Mouse (Mus musculus) lung, embryonic 15.5 days (tissue): Measurements from ENCODE around the gene Fbxl14. TPM values are rescaled to one million over a fixed set of nuclear protein-coding genes. Genes with fewer than 3 reads are reported as not detected.

ENCODE experiments used
- ATAC-seq: fragments of 200-750 bp; cut with Nextera tagmentation; 2 replicates; pipeline ENCODE4 v1.8.0; 2017; ENCODE audit warnings: moderate number of reproducible peaks, borderline replicate concordance; ENCODE audit not compliant: low FRiP score, low TSS enrichment; ENCODE audit errors: extremely low read depth
- H3K27ac ChIP-seq: fragments of 300-500 bp; sonication (generic); 2 replicates; pipeline ENCODE4 v1.5.1; 2015; ENCODE audit warnings: moderate library complexity, mild to moderate bottlenecking, inconsistent platforms
- H3K27me3 ChIP-seq: fragments of 300-500 bp; sonication (generic); 2 replicates; pipeline ENCODE4 v1.6.1; 2015; ENCODE audit warnings: inconsistent platforms
- H3K36me3 ChIP-seq: fragments of 300-500 bp; sonication (generic); 2 replicates; pipeline ENCODE4 v1.6.1; 2015; ENCODE audit warnings: inconsistent platforms
- H3K4me1 ChIP-seq: fragments of 300-500 bp; sonication (generic); 2 replicates; pipeline ENCODE4 v1.6.1; 2015; ENCODE audit warnings: inconsistent platforms
- H3K4me2 ChIP-seq: fragments of 300-500 bp; sonication (generic); 2 replicates; pipeline ENCODE4 v1.6.1; 2015; ENCODE audit warnings: inconsistent platforms, mild to moderate bottlenecking, moderate library complexity
- H3K4me3 ChIP-seq: fragments of 300-500 bp; sonication (generic); 2 replicates; pipeline ENCODE4 v1.5.1; 2015; ENCODE audit warnings: mild to moderate bottlenecking, inconsistent platforms
- H3K9ac ChIP-seq: fragments of 300-500 bp; sonication (generic); 2 replicates; pipeline ENCODE4 v1.6.1; 2015; ENCODE audit warnings: inconsistent platforms
- H3K9me3 ChIP-seq: fragments of 300-500 bp; sonication (generic); 2 replicates; pipeline ENCODE4 v1.6.1; 2016; ENCODE audit warnings: inconsistent platforms
- WGBS: fragments of 180-500 bp; shearing (Covaris S2); methylation state at CpG from one replicate; pipeline ENCODE4 v1.1.7; 2015; 5-methylcytosine and 5-hydroxymethylcytosine counted together
- polyA plus RNA-seq: library from polyadenylated mRNA; unstranded; fragments of >200 nt; fragmentation: Nextera tagmentation; extraction: Ambion mirVana; gene quantifications from 2 replicates; pipeline ENCODE4 v1.2.1, GENCODE M21; 2015

Gene Fbxl14
- polyA plus RNA-seq, 1 experiment from 2014 or later: 4.6 TPM

DNA sequence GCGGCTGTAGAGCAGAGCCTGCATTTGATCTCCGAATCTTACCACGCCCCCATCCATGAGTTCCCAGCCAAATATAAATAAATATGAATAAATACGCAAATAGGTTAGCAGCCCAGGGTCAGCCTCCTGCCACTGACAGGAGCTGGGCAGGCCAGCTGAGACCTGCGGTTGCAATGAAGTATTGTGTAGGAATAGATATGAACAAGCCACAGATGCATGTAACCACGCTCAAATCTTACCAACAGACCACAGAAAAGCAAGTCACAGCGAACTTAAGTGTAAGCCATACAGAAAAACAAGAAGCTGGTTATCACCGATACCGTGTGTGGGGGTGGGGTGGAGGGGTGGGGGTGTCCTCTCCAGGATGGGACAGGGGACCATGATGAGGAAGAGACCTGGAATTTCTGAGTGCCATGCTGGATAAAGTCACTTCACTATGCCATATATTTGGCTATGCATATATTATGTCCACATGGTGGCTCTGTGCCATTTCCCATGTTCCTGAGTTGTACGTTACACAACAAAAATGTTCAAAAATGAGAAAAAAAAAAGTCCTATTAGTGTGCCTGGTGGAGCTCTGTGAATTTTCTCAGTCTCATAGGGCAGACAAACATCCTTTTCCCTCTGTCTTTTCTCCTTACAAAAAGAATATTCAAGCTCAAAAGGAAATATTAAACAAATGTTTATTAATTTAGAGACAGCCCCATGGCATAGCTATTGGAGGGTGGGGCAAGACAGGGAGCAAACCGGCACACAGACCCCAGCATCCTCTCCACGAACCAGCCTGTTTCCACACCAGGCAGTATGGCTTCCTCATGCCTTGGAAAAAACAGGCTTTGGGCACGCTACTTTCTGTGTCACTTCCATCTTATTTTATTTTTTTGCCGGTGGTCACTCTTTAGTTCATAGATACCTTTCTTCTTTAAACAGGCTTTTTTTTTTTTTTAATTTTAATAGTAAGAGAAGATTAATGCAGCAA, 28.2 kb upstream of the Fbxl14 start:
- Histone ChIP-seq H3K27ac (0 out of 2 replicates have a peak overlapping the region, but pooled peaks have one; percentile 67), H3K9me3 (no peaks in the 10 kb centered on the region), H3K36me3 (no peaks in the 10 kb centered on the region), H3K4me1 (peaks cover 45% of the 10 kb centered on the region), H3K4me2 (peak overlapping the region; percentile 78), H3K27me3 (no peaks in the 10 kb centered on the region), H3K4me3 (peak overlapping the region; percentile 43), H3K9ac (no peak overlapping the region)
- no peak for ATAC-seq
- WGBS: 23% methylated on average over 14 of the region's 14 CpGs

DNA sequence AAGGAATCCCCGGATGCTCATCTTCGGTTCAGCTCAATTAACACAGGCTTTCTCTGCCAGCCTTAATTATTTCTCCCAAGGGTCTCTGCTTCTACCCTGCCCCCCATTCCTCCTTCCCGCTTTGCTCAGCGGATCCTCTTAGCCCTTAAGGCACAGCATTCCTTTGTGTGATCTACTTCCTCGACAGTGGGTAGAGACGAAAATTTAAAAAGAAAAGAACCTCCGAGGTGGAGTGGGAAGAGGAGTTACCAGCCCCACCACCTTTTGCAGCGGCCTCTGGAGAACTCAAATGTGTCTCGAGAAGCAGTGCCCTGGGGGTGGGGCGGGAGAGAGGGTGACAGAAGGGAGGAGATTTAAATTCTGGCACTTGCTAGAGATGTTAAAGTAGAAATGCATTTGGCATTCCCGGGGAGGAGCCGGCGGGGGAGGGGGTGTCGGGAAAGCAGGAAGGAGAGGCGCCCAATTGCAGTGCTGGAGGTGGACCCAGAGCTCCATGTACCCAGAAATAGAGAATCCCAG, 27.4 kb upstream of the Fbxl14 start:
- peak overlapping the region; percentile 78 for H3K4me2 ChIP-seq
- H3K4me1 ChIP-seq: peaks cover 45% of the 10 kb centered on the region
- peak overlapping the region; percentile 67 for H3K27ac ChIP-seq
- no peaks in the 10 kb centered on the region for H3K9me3 ChIP-seq
- H3K9ac ChIP-seq: peak overlapping the region; percentile 27
- H3K27me3 ChIP-seq: no peaks in the 10 kb centered on the region
- H3K36me3 ChIP-seq: no peaks in the 10 kb centered on the region
- under 1% methylated on average over 15 of the region's 15 CpGs for WGBS
- peak overlapping the region; percentile 43 for H3K4me3 ChIP-seq
- ATAC-seq: peak; percentile 44; the same call in 1 of the 2 replicates

DNA sequence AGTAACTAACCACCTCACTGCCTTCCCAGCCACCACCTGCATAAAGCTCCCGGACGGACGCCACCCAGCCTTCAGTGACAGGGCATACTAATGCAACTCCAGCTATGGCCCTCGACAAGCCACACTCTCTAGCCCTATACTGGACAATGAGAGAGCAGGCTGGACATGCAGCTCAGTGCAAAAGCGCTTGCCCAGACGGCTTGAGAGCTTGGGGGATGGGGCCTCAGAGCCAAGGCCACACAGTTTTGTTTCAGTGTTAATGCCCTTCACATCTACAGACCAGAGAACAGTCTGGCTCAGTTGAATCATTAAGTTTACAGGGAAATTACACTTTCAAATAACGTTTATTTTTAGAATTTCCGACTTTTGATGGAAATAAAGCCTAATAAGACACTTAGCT, 21.3 kb upstream of the Fbxl14 start:
- no peak overlapping the region for H3K4me3 ChIP-seq
- H3K9ac ChIP-seq: no peak overlapping the region
- 62% methylated on average over 8 of the region's 8 CpGs for WGBS
- H3K27ac ChIP-seq: no peak overlapping the region
- H3K4me1 ChIP-seq: no peaks in the 10 kb centered on the region
- no peaks in the 10 kb centered on the region for H3K27me3 ChIP-seq
- H3K36me3 ChIP-seq: no peaks in the 10 kb centered on the region
- no peak overlapping the region for H3K4me2 ChIP-seq
- ATAC-seq: no peak
- no peaks in the 10 kb centered on the region for H3K9me3 ChIP-seq

DNA sequence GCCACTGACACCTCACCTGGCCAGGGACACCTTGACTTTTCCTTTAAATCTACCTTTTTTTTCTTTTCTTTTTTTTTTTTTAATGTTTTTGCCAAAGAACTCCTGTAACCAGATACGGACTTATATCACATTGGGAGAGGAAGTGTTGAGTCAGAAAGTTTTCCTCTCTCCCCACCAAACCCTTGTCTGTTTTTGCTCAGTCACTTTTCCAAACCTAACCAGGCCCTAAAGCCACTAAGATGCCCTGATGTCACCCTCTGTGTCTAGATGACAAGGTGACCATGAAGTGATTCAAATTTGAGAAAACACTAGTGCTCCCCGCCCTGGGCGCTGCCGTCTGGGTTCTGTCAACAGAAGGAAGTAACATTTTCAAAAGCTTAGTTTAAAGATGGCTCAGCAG, 20.4 kb upstream of the Fbxl14 start:
- WGBS: 49% methylated on average over 4 of the region's 4 CpGs
- no peaks in the 10 kb centered on the region for H3K9me3 ChIP-seq
- H3K4me2 ChIP-seq: no peak overlapping the region
- no peak overlapping the region for H3K27ac ChIP-seq
- ATAC-seq: no peak
- H3K4me3 ChIP-seq: no peak overlapping the region
- H3K27me3 ChIP-seq: no peaks in the 10 kb centered on the region
- no peaks in the 10 kb centered on the region for H3K4me1 ChIP-seq
- no peak overlapping the region for H3K9ac ChIP-seq
- H3K36me3 ChIP-seq: no peaks in the 10 kb centered on the region

- no peaks in the 10 kb centered on the region for H3K36me3 ChIP-seq
- H3K4me2 ChIP-seq: no peak overlapping the region
- no peaks in the 10 kb centered on the region for H3K27me3 ChIP-seq
- H3K4me1 ChIP-seq: no peaks in the 10 kb centered on the region
- H3K27ac ChIP-seq: no peak overlapping the region
- no peak overlapping the region for H3K9ac ChIP-seq
- ATAC-seq: no peak
- H3K4me3 ChIP-seq: no peak overlapping the region
- WGBS: 71% methylated on average over 5 of the region's 5 CpGs
- no peaks in the 10 kb centered on the region for H3K9me3 ChIP-seq
These were observed 19.1 kb upstream of the Fbxl14 start for GRCm38 (mm10) chr6:119460391-119460790.

GRCm38 (mm10) chr6:119466161-119466560, 13.3 kb upstream of the Fbxl14 start:
- Histone ChIP-seq H3K4me3 (no peak overlapping the region), H3K4me2 (no peak overlapping the region), H3K9ac (no peak overlapping the region), H3K9me3 (no peaks in the 10 kb centered on the region), H3K36me3 (no peaks in the 10 kb centered on the region), H3K27me3 (no peaks in the 10 kb centered on the region), H3K27ac (no peak overlapping the region), H3K4me1 (no peaks in the 10 kb centered on the region)
- ATAC-seq: no peak
- 82% methylated on average over 1 of the region's 1 CpGs for WGBS

GRCm38 (mm10) chr6:119466921-119467784, 12.3 kb upstream of the Fbxl14 start:
- Histone ChIP-seq H3K4me1 (no peaks in the 10 kb centered on the region), H3K4me2 (no peak overlapping the region), H3K27me3 (no peaks in the 10 kb centered on the region), H3K36me3 (no peaks in the 10 kb centered on the region), H3K27ac (no peak overlapping the region), H3K4me3 (no peak overlapping the region), H3K9ac (no peak overlapping the region), H3K9me3 (no peaks in the 10 kb centered on the region)
- 54% methylated on average over 10 of the region's 10 CpGs for WGBS
- no peak for ATAC-seq

GRCm38 (mm10) chr6:119467785-119468059, 11.7 kb upstream of the Fbxl14 start:
- 76% methylated on average over 2 of the region's 2 CpGs for WGBS
- Histone ChIP-seq H3K4me2 (no peak overlapping the region), H3K27me3 (no peaks in the 10 kb centered on the region), H3K36me3 (no peaks in the 10 kb centered on the region), H3K4me1 (no peaks in the 10 kb centered on the region), H3K9ac (no peak overlapping the region), H3K4me3 (no peak overlapping the region), H3K9me3 (no peaks in the 10 kb centered on the region), H3K27ac (no peak overlapping the region)
- no peak for ATAC-seq

GRCm38 (mm10) chr6:119470777-119471176, 8.7 kb upstream of the Fbxl14 start:
- ATAC-seq: no peak
- Histone ChIP-seq H3K4me1 (no peaks in the 10 kb centered on the region), H3K27ac (no peak overlapping the region), H3K4me2 (no peak overlapping the region), H3K27me3 (no peaks in the 10 kb centered on the region), H3K4me3 (no peak overlapping the region), H3K9me3 (no peaks in the 10 kb centered on the region), H3K9ac (no peak overlapping the region), H3K36me3 (no peaks in the 10 kb centered on the region)
- 71% methylated on average over 3 of the region's 3 CpGs for WGBS

DNA sequence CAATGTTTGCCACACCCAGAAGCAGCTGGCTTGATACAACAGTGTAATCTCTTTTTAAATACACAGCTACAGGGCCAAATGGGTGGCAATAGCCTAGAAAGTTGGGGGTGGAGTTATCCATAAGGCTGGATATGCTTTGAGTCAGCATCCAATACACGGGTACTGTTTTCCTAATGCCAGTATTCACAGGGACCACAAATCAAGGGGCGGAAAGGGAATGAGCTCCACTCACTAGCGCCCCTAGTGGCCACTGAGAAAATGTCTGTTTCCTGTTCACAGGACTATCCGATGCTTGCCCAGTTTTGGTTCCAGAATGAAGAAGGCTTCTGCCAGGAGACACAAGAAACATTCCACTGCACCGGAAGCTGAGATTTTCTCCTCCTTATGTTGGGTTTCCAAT, 7.3 kb upstream of the Fbxl14 start:
- H3K9ac ChIP-seq: no peak overlapping the region
- no peak overlapping the region for H3K27ac ChIP-seq
- H3K27me3 ChIP-seq: no peaks in the 10 kb centered on the region
- H3K36me3 ChIP-seq: no peaks in the 10 kb centered on the region
- no peaks in the 10 kb centered on the region for H3K9me3 ChIP-seq
- WGBS: 29% methylated on average over 5 of the region's 5 CpGs
- H3K4me2 ChIP-seq: no peak overlapping the region
- no peak for ATAC-seq
- H3K4me3 ChIP-seq: no peak overlapping the region
- peaks cover 3% of the 10 kb centered on the region for H3K4me1 ChIP-seq

DNA sequence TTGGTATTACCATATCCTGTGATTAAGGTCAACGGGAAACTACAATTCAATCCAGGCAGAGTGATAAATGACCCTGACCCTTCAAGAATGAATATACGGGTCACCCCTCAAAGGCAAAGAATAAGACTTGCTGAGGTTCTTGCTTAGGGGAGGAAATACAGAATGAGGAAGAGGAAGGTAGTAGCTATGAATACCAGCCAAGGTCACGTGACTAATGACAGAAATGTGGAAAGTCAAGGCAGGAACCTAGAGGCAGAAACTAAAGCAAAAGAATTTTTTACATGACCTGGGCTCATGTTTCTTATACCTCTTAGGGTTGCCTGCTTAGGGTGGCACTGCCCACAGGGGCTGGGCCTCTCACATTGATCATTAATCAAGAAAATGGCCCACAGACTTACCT, 6.8 kb upstream of the Fbxl14 start:
- H3K4me2 ChIP-seq: no peak overlapping the region
- 60% methylated on average over 3 of the region's 3 CpGs for WGBS

GRCm38 (mm10) chr6:119473446-119473845, 6.0 kb upstream of the Fbxl14 start:
- WGBS: 62% methylated on average over 7 of the region's 7 CpGs
- Histone ChIP-seq H3K4me2 (no peak overlapping the region), H3K4me3 (no peak overlapping the region), H3K27me3 (no peaks in the 10 kb centered on the region), H3K9ac (no peak overlapping the region), H3K9me3 (no peaks in the 10 kb centered on the region), H3K4me1 (peaks cover 16% of the 10 kb centered on the region), H3K36me3 (no peaks in the 10 kb centered on the region), H3K27ac (no peak overlapping the region)
- no peak for ATAC-seq

More for the DNA sequence above, 6.8 kb upstream of the Fbxl14 start:
- H3K9ac ChIP-seq: no peak overlapping the region
- no peak for ATAC-seq
- H3K36me3 ChIP-seq: no peaks in the 10 kb centered on the region
- peaks cover 9% of the 10 kb centered on the region for H3K4me1 ChIP-seq
- no peak overlapping the region for H3K4me3 ChIP-seq
- H3K27ac ChIP-seq: no peak overlapping the region
- no peaks in the 10 kb centered on the region for H3K27me3 ChIP-seq
- no peaks in the 10 kb centered on the region for H3K9me3 ChIP-seq
